Mouse (Mus musculus) forebrain, embryonic 10.5 days (tissue): ENCODE data around the gene Hmx2. TPM values are rescaled to one million over a fixed set of nuclear protein-coding genes. Genes with fewer than 3 reads are reported as not detected.

Source experiments
- DNase-seq: peaks from one replicate; pipeline ENCODE4 v3.0.0-alpha.2; 2017; ENCODE audit warnings: low spot score; ENCODE audit errors: extremely low spot score
- H3K27ac ChIP-seq: fragments of 300-500 bp; sonication (generic); 2 replicates; pipeline ENCODE4 v1.5.1; 2016; ENCODE audit warnings: mild to moderate bottlenecking
- H3K27me3 ChIP-seq: fragments of 300-500 bp; sonication (generic); 2 replicates; pipeline ENCODE4 v1.6.1; 2016; ENCODE audit warnings: mild to moderate bottlenecking; ENCODE audit not compliant: poor library complexity, severe bottlenecking
- H3K36me3 ChIP-seq: fragments of 300-500 bp; sonication (generic); replicated peaks from 2 replicates; pipeline ENCODE4 v1.6.1; 2016; ENCODE audit warnings: mild to moderate bottlenecking, moderate library complexity
- H3K4me1 ChIP-seq: fragments of 300-500 bp; sonication (generic); 2 replicates; pipeline ENCODE4 v1.6.1; 2016
- H3K4me3 ChIP-seq: fragments of 300-500 bp; sonication (generic); 2 replicates; pipeline ENCODE4 v1.5.1; 2016; ENCODE audit warnings: mild to moderate bottlenecking, moderate library complexity
- H3K9me3 ChIP-seq: fragments of 300-500 bp; sonication (generic); 2 replicates; pipeline ENCODE4 v1.6.1; 2016; ENCODE audit warnings: mild to moderate bottlenecking, moderate library complexity
- WGBS: fragments of 180-500 bp; shearing (Covaris S2); methylation state at CpG from one replicate; pipeline ENCODE4 v1.1.7; 2016; 5-methylcytosine and 5-hydroxymethylcytosine counted together
- polyA plus RNA-seq: library from polyadenylated mRNA; unstranded; fragments of >200 nt; fragmentation: Nextera tagmentation; extraction: Ambion mirVana; gene quantifications from 2 replicates; pipeline ENCODE4 v1.2.1, GENCODE M21; 2016

Gene Hmx2
- 0.12 TPM in 1 of 2 replicates, not detected in the other for polyA plus RNA-seq

GRCm38 (mm10) chr7:131548473-131548872 lies at the start of gene Hmx2:
Gene Hmx2 (plus strand): TSS chr7:131548773.
- no peak for DNase-seq
- Histone ChIP-seq H3K4me3 (no peak within 1 kb of the TSS), H3K9me3 (no peaks in the 10 kb centered on the region), H3K27me3 (peaks cover 100% of the 10 kb centered on the region), H3K27ac (no peak within 1 kb of the TSS), H3K36me3 (no peaks in the 10 kb centered on the region), H3K4me1 (peaks cover 27% of the 10 kb centered on the region)
- WGBS: 5% methylated on average over 3 of the region's 3 CpGs

- no peak for DNase-seq
- Histone ChIP-seq H3K27me3 (no peaks in the 10 kb centered on the region), H3K27ac (no peak overlapping the region), H3K9me3 (no peaks in the 10 kb centered on the region), H3K36me3 (no peaks in the 10 kb centered on the region), H3K4me3 (no peak overlapping the region), H3K4me1 (no peaks in the 10 kb centered on the region)
- 76% methylated on average over 2 of the region's 2 CpGs for WGBS
Measured at GRCm38 (mm10) chr7:131503739-131504138, 44.8 kb upstream of the Hmx2 start.

DNA sequence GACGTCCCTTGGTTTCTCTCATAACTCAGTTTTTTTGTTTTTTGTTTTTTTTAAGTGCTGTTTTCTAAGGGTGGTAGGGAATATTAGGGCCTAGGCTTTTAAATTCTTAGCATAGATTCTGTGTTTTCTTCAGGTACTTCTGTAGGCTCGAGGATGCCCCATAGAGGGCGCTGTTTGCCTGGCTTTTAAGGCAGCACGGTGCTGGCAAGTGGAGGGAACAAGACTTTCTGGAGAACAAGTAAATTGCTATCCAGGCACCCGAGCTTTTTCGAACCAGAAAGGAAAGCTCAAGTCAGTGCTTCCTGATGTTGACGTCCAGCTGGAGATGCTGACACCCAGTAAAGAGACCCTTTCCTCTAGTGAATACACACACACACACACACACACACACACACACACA lies 8.6 kb upstream of the Hmx2 start:
- H3K27me3 ChIP-seq: peaks cover 99% of the 10 kb centered on the region
- no peaks in the 10 kb centered on the region for H3K9me3 ChIP-seq
- 0% methylated on average over 7 of the region's 7 CpGs for WGBS
- H3K27ac ChIP-seq: no peak overlapping the region
- no peaks in the 10 kb centered on the region for H3K36me3 ChIP-seq
- peak; percentile 87 for DNase-seq
- H3K4me3 ChIP-seq: no peak overlapping the region
- H3K4me1 ChIP-seq: peaks cover 36% of the 10 kb centered on the region

GRCm38 (mm10) chr7:131541184-131542114 lies 7.1 kb upstream of the Hmx2 start:
- Histone ChIP-seq H3K36me3 (no peaks in the 10 kb centered on the region), H3K4me3 (peak overlapping the region; percentile 56), H3K27ac (no peak overlapping the region), H3K4me1 (peaks cover 36% of the 10 kb centered on the region), H3K27me3 (peaks cover 100% of the 10 kb centered on the region), H3K9me3 (no peaks in the 10 kb centered on the region)
- WGBS: under 1% methylated on average over 41 of the region's 41 CpGs
- peak; percentile 37 for DNase-seq

GRCm38 (mm10) chr7:131542115-131542871 lies 6.3 kb upstream of the Hmx2 start, which contains the start of gene Hmx3:
Gene Hmx3 (plus strand): TSS chr7:131542867.
- Histone ChIP-seq H3K36me3 (no peaks in the 10 kb centered on the region), H3K9me3 (no peaks in the 10 kb centered on the region), H3K4me1 (peaks cover 36% of the 10 kb centered on the region), H3K27me3 (peaks cover 100% of the 10 kb centered on the region), H3K4me3 (peak within 1 kb of the TSS; percentile 56), H3K27ac (peak within 1 kb of the TSS; percentile 60; the same call in 1 of the 2 replicates)
- under 1% methylated on average over 65 of the region's 65 CpGs for WGBS
- DNase-seq: peak; percentile 77

DNA sequence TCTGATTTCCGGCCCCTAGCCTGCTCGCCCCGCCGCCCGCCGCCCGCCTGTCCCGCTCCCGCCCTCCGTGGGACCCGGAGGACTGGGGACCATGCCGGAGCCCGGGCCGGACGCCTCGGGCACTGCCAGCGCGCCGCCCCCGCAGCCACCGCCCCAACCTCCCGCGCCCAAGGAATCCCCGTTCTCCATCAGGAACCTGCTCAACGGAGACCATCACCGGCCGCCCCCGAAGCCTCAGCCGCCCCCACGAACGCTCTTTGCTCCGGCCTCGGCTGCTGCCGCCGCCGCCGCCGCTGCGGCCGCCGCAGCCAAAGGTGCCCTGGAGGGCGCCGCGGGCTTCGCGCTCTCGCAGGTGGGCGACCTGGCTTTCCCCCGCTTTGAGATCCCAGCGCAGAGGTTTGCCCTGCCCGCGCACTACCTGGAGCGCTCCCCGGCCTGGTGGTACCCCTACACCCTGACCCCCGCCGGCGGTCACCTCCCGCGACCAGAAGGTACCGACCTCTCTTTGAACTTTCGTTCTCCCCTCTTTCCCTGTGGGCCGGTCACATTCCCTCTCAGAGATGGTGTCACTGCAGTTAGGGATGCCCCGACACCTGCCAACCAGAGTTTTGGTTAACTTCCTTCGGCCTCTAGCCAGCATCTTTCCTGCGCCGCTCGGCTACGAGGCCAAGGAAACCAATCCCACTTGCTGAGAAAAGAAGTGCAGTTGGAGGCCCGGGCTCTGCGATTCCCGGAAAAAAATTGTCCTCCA lies 5.5 kb upstream of the Hmx2 start:
- H3K4me1 ChIP-seq: peaks cover 36% of the 10 kb centered on the region
- WGBS: under 1% methylated on average over 68 of the region's 71 CpGs
- H3K9me3 ChIP-seq: no peaks in the 10 kb centered on the region
- no peaks in the 10 kb centered on the region for H3K36me3 ChIP-seq
- H3K27me3 ChIP-seq: peaks cover 100% of the 10 kb centered on the region
- peak overlapping the region; percentile 60; the same call in 1 of the 2 replicates for H3K27ac ChIP-seq
- DNase-seq: peak; percentile 60
- H3K4me3 ChIP-seq: peak overlapping the region; percentile 56

GRCm38 (mm10) chr7:131543623-131544481 lies 4.7 kb upstream of the Hmx2 start:
- Histone ChIP-seq H3K27ac (no peak overlapping the region), H3K36me3 (no peaks in the 10 kb centered on the region), H3K27me3 (peaks cover 100% of the 10 kb centered on the region), H3K9me3 (no peaks in the 10 kb centered on the region), H3K4me3 (peak overlapping the region; percentile 56), H3K4me1 (peaks cover 36% of the 10 kb centered on the region)
- peak; percentile 65 for DNase-seq
- WGBS: under 1% methylated on average over 75 of the region's 75 CpGs

- no peak for DNase-seq
- H3K27ac ChIP-seq: no peak overlapping the region
- H3K36me3 ChIP-seq: no peaks in the 10 kb centered on the region
- no peaks in the 10 kb centered on the region for H3K9me3 ChIP-seq
- H3K27me3 ChIP-seq: peaks cover 100% of the 10 kb centered on the region
- no peak overlapping the region for H3K4me3 ChIP-seq
- WGBS: under 1% methylated on average over 5 of the region's 5 CpGs
- H3K4me1 ChIP-seq: peaks cover 36% of the 10 kb centered on the region
Measured at GRCm38 (mm10) chr7:131544871-131545270, 3.7 kb upstream of the Hmx2 start.

- Histone ChIP-seq H3K9me3 (no peaks in the 10 kb centered on the region), H3K27ac (no peak overlapping the region), H3K27me3 (peaks cover 100% of the 10 kb centered on the region), H3K4me3 (no peak overlapping the region), H3K4me1 (peaks cover 36% of the 10 kb centered on the region), H3K36me3 (no peaks in the 10 kb centered on the region)
- no peak for DNase-seq
- 1% methylated on average over 13 of the region's 13 CpGs for WGBS
Measured at GRCm38 (mm10) chr7:131545701-131546385, 2.7 kb upstream of the Hmx2 start.

DNA sequence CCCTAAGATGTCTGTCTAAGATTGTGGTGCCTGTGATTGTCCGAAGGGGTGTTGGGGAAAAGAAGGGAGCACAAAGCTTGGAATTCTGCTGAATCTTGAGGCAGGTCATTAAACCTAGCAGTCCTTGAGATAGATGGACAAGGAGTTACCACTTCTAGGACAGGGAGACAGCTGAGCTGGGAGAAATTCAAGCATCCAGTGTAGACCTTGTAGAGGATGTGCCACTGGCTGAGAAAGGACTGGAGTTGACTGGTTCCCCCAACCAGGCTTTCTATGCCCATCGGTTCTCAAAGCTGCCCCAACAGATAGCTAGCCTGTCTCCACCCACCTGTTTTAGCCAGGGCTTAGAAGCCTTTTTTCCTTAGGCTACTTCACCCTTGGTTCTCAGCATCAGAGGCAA lies 2.1 kb upstream of the Hmx2 start:
- 0% methylated on average over 2 of the region's 2 CpGs for WGBS
- H3K27ac ChIP-seq: no peak overlapping the region
- no peak for DNase-seq

GRCm38 (mm10) chr7:131547481-131547880 lies 1.1 kb upstream of the Hmx2 start:
- WGBS: under 1% methylated on average over 5 of the region's 5 CpGs
- Histone ChIP-seq H3K27me3 (peaks cover 100% of the 10 kb centered on the region), H3K4me3 (no peak overlapping the region), H3K4me1 (peaks cover 27% of the 10 kb centered on the region), H3K9me3 (no peaks in the 10 kb centered on the region), H3K36me3 (no peaks in the 10 kb centered on the region), H3K27ac (no peak overlapping the region)
- peak; percentile 27 for DNase-seq

More for the DNA sequence above, 2.1 kb upstream of the Hmx2 start:
- Histone ChIP-seq H3K36me3 (no peaks in the 10 kb centered on the region), H3K27me3 (peaks cover 100% of the 10 kb centered on the region), H3K9me3 (no peaks in the 10 kb centered on the region), H3K4me3 (no peak overlapping the region), H3K4me1 (peaks cover 32% of the 10 kb centered on the region)
